Mouse (Mus musculus): ENCODE results near the gene Cnksr3. TPM values are rescaled to one million over a fixed set of nuclear protein-coding genes. Genes with fewer than 3 reads are reported as not detected.
A peak's percentile ranks its signal among the peaks of the same experiment; 100 is the strongest.

Gene Cnksr3
- polyA plus RNA-seq, 1 experiment from 2014 or later = 7.3 TPM

- Histone ChIP-seq H3K4me3 (no peak overlapping the region), H3K9me3 (replicated peaks) (no peaks in the 10 kb centered on the region), H3K27me3 (no peaks in the 10 kb centered on the region), H3K4me2 (replicated peaks) (no peak overlapping the region), H3K4me1 (peaks cover 8% of the 10 kb centered on the region), H3K36me3 (no peaks in the 10 kb centered on the region), H3K9ac (no peak overlapping the region), H3K27ac (no peak overlapping the region)
- ATAC-seq (ENCODE audit: low FRiP score) = no peak
- 68% methylated on average over 7 of the region's 7 CpGs for WGBS
These were observed 24.2 kb downstream of the Cnksr3 start for GRCm38 (mm10) chr10:7187881-7188280.

- Histone ChIP-seq H3K9me3 (replicated peaks) (no peaks in the 10 kb centered on the region), H3K4me2 (replicated peaks) (no peak overlapping the region), H3K4me3 (no peak overlapping the region), H3K36me3 (no peaks in the 10 kb centered on the region), H3K27me3 (no peaks in the 10 kb centered on the region), H3K4me1 (peaks cover 11% of the 10 kb centered on the region), H3K9ac (no peak overlapping the region), H3K27ac (no peak overlapping the region)
- ATAC-seq (ENCODE audit: low FRiP score) = no peak
- 93% methylated on average over 5 of the region's 5 CpGs for WGBS
These were observed 25.0 kb downstream of the Cnksr3 start for GRCm38 (mm10) chr10:7186992-7187391.

DNA sequence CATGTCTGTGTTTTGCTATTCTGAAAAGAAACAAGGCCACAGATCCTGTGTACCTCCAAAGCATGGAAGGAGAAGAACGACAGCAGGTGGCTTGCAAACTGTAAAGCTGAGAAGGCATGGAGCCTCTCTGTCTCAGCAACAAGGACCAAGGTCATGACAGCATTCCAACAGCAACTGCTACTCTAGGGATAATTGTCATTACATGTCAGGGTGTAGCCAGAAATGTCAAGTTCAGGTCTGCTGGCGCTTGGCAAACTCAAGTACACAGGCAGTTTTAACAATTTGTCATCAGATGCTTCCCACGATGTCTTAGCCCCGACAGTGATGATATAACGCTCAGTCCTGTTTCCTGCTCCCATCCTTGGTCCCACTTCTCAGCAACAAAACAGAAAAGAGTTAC is 26.0 kb downstream of the Cnksr3 start:
- H3K27ac ChIP-seq = no peak overlapping the region
- H3K27me3 ChIP-seq = no peaks in the 10 kb centered on the region
- no peak overlapping the region for H3K9ac ChIP-seq
- WGBS = 86% methylated on average over 5 of the region's 5 CpGs
- ATAC-seq (ENCODE audit: low FRiP score) = no peak
- no peak overlapping the region for H3K4me3 ChIP-seq
- peaks cover 11% of the 10 kb centered on the region for H3K4me1 ChIP-seq
- H3K4me2 ChIP-seq (replicated peaks) = no peak overlapping the region
- H3K36me3 ChIP-seq = no peaks in the 10 kb centered on the region
- H3K9me3 ChIP-seq (replicated peaks) = no peaks in the 10 kb centered on the region

GRCm38 (mm10) chr10:7183171-7183631 is 28.8 kb downstream of the Cnksr3 start:
- no peaks in the 10 kb centered on the region for H3K27me3 ChIP-seq

GRCm38 (mm10) chr10:7182555-7183170 is 29.4 kb downstream of the Cnksr3 start:
- Histone ChIP-seq H3K4me3 (no peak overlapping the region), H3K27me3 (no peaks in the 10 kb centered on the region), H3K9ac (no peak overlapping the region), H3K4me2 (replicated peaks) (no peak overlapping the region), H3K4me1 (peaks cover 11% of the 10 kb centered on the region), H3K9me3 (replicated peaks) (no peaks in the 10 kb centered on the region), H3K36me3 (no peaks in the 10 kb centered on the region), H3K27ac (peak overlapping the region; percentile 14; the same call in 1 of the 2 replicates)
- 69% methylated on average over 12 of the region's 12 CpGs for WGBS
- ATAC-seq (ENCODE audit: low FRiP score) = no peak

More at GRCm38 (mm10) chr10:7183171-7183631, 28.8 kb downstream of the Cnksr3 start:
- no peak overlapping the region for H3K4me3 ChIP-seq
- no peak overlapping the region for H3K4me2 ChIP-seq (replicated peaks)
- ATAC-seq (ENCODE audit: low FRiP score) = no peak
- H3K4me1 ChIP-seq = peaks cover 11% of the 10 kb centered on the region
- 38% methylated on average over 6 of the region's 6 CpGs for WGBS
- no peaks in the 10 kb centered on the region for H3K36me3 ChIP-seq
- H3K9me3 ChIP-seq (replicated peaks) = no peaks in the 10 kb centered on the region
- H3K27ac ChIP-seq = peak overlapping the region; percentile 14; the same call in 1 of the 2 replicates
- no peak overlapping the region for H3K9ac ChIP-seq

- ATAC-seq (ENCODE audit: low FRiP score) = no peak
- no peaks in the 10 kb centered on the region for H3K27me3 ChIP-seq
- no peaks in the 10 kb centered on the region for H3K36me3 ChIP-seq
- H3K9ac ChIP-seq = no peak overlapping the region
- H3K4me3 ChIP-seq = no peak overlapping the region
- H3K4me1 ChIP-seq = peaks cover 11% of the 10 kb centered on the region
- no peak overlapping the region for H3K27ac ChIP-seq
- WGBS = 82% methylated on average over 5 of the region's 5 CpGs
- H3K4me2 ChIP-seq (replicated peaks) = no peak overlapping the region
- no peaks in the 10 kb centered on the region for H3K9me3 ChIP-seq (replicated peaks)
These were observed 31.7 kb downstream of the Cnksr3 start for GRCm38 (mm10) chr10:7180296-7180695.

GRCm38 (mm10) chr10:7178571-7178970 is 33.5 kb downstream of the Cnksr3 start:
- WGBS = 68% methylated on average over 10 of the region's 10 CpGs
- no peak overlapping the region for H3K4me2 ChIP-seq (replicated peaks)
- ATAC-seq (ENCODE audit: low FRiP score) = no peak
- H3K27ac ChIP-seq = no peak overlapping the region
- peaks cover 9% of the 10 kb centered on the region for H3K4me1 ChIP-seq
- H3K9ac ChIP-seq = no peak overlapping the region
- no peaks in the 10 kb centered on the region for H3K27me3 ChIP-seq
- no peak overlapping the region for H3K4me3 ChIP-seq
- no peaks in the 10 kb centered on the region for H3K9me3 ChIP-seq (replicated peaks)
- H3K36me3 ChIP-seq = no peaks in the 10 kb centered on the region

- no peak overlapping the region for H3K27ac ChIP-seq
- H3K4me1 ChIP-seq = no peaks in the 10 kb centered on the region
- no peaks in the 10 kb centered on the region for H3K9me3 ChIP-seq (replicated peaks)
- no peak for ATAC-seq (ENCODE audit: low FRiP score)
- no peaks in the 10 kb centered on the region for H3K36me3 ChIP-seq
- H3K27me3 ChIP-seq = no peaks in the 10 kb centered on the region
- H3K4me2 ChIP-seq (replicated peaks) = no peak overlapping the region
- H3K9ac ChIP-seq = no peak overlapping the region
- no peak overlapping the region for H3K4me3 ChIP-seq
- 93% methylated on average over 8 of the region's 8 CpGs for WGBS
These were observed 35.7 kb downstream of the Cnksr3 start for GRCm38 (mm10) chr10:7176205-7176910.

- Histone ChIP-seq H3K4me2 (replicated peaks) (no peak overlapping the region), H3K36me3 (no peaks in the 10 kb centered on the region), H3K4me3 (no peak overlapping the region), H3K27ac (no peak overlapping the region), H3K9ac (no peak overlapping the region), H3K9me3 (replicated peaks) (no peaks in the 10 kb centered on the region), H3K4me1 (no peaks in the 10 kb centered on the region), H3K27me3 (no peaks in the 10 kb centered on the region)
- ATAC-seq (ENCODE audit: low FRiP score) = no peak
- WGBS = 45% methylated on average over 2 of the region's 2 CpGs
These were observed 37.6 kb downstream of the Cnksr3 start for GRCm38 (mm10) chr10:7174480-7174879.

DNA sequence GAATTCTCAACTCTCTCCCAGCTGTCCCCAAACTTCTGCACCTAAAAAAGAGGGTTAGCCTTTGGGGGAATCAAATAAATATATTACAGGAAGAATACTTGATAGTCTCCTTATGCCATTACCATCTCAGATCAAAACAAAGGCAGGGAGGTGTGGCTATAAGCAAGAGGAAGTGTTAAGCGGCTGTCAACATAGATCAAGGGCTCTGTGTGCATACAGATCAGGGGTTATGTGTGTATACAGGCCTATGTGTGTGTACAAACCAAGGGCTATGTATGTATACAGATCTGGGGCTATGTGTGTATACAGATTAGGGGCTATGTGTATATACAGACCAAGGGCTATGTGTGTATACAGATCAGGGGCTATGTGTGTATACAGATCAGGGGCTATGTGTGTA is 38.9 kb downstream of the Cnksr3 start:
- no peaks in the 10 kb centered on the region for H3K27me3 ChIP-seq

DNA sequence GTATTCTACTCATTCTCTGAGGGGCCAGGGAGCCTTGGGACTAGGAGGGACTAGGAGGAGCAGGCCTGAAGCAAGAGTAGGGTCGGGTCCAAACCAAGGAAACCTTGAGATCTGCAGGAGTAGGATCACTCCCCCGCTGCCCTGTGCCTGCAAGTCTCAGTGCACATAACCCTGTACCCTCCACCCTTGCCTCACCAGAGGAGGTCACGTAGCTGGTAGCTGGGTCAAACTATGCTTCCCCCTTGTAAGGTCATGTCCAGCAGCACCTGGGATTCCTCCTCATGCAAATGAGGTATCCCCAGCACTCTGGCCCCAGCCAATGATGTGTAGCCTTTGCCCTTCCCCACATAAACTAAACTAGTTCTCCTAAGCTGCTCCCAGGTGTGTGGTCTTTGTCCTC is 41.6 kb downstream of the Cnksr3 start:
- no peak overlapping the region for H3K4me3 ChIP-seq
- no peaks in the 10 kb centered on the region for H3K36me3 ChIP-seq
- H3K27ac ChIP-seq = no peak overlapping the region
- no peak overlapping the region for H3K4me2 ChIP-seq (replicated peaks)
- no peaks in the 10 kb centered on the region for H3K27me3 ChIP-seq
- H3K9ac ChIP-seq = no peak overlapping the region
- WGBS = 94% methylated on average over 3 of the region's 3 CpGs
- ATAC-seq (ENCODE audit: low FRiP score) = no peak
- H3K9me3 ChIP-seq (replicated peaks) = no peaks in the 10 kb centered on the region; the same call in 1 of the 2 replicates
- no peaks in the 10 kb centered on the region for H3K4me1 ChIP-seq

More for the DNA sequence above, 38.9 kb downstream of the Cnksr3 start:
- 93% methylated on average over 1 of the region's 1 CpGs for WGBS
- Histone ChIP-seq H3K4me1 (no peaks in the 10 kb centered on the region), H3K4me2 (replicated peaks) (no peak overlapping the region), H3K4me3 (no peak overlapping the region), H3K36me3 (no peaks in the 10 kb centered on the region), H3K9me3 (replicated peaks) (no peaks in the 10 kb centered on the region), H3K27ac (no peak overlapping the region), H3K9ac (no peak overlapping the region)
- ATAC-seq (ENCODE audit: low FRiP score) = no peak

DNA sequence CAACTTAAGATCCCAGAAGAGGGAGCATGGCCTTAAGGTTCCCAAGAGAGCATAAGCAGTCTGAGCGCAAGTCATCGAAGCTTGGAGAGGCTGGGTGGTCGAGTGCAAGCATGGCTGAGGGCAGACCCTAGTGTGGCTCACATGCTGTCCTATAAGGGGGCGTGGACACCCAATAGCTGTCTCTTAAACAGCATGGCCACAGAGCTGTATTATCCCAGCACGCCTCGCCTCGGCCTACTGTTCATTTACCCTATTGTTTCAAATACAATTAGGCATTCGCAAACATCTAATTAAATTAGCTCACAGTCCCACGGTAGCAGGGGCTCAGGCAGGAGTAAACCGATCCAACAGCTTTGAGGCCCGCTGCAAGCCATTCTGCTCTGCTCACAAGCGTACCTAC is 49.0 kb downstream of the Cnksr3 start:
- Histone ChIP-seq H3K27me3 (no peaks in the 10 kb centered on the region), H3K36me3 (no peaks in the 10 kb centered on the region), H3K9ac (no peak overlapping the region), H3K4me3 (no peak overlapping the region), H3K4me2 (replicated peaks) (no peak overlapping the region), H3K9me3 (replicated peaks) (no peaks in the 10 kb centered on the region; the same call in 1 of the 2 replicates), H3K27ac (no peak overlapping the region), H3K4me1 (peaks cover 28% of the 10 kb centered on the region)
- ATAC-seq (ENCODE audit: low FRiP score) = peak; percentile 39
- WGBS = 57% methylated on average over 12 of the region's 12 CpGs
